Mouse (Mus musculus) lung, embryonic 16.5 days (tissue): ENCODE data around the gene Apoo. TPM values are rescaled to one million over a fixed set of nuclear protein-coding genes. Genes with fewer than 3 reads are reported as not detected.
"Not testable (repeated sequence)": the region's sequence is repeated elsewhere in the genome, so short reads cannot be mapped to it uniquely, and the experiment has no call there.

Experiments
- ATAC-seq: fragments of 200-750 bp; cut with Nextera tagmentation; 2 replicates; pipeline ENCODE4 v1.8.0; 2017; ENCODE audit warnings: low read depth, mild to moderate bottlenecking, moderate library complexity
- H3K27ac ChIP-seq: fragments of 300-500 bp; sonication (generic); 2 replicates; pipeline ENCODE4 v1.5.1; 2014; ENCODE audit warnings: mild to moderate bottlenecking, control low read depth, low read length
- H3K27me3 ChIP-seq: fragments of 300-500 bp; sonication (generic); 2 replicates; pipeline ENCODE4 v1.6.1; 2014; ENCODE audit warnings: low read depth, low read length, mixed read lengths; ENCODE audit not compliant: control insufficient read depth, insufficient read depth
- H3K36me3 ChIP-seq: fragments of 300-500 bp; sonication (generic); 2 replicates; pipeline ENCODE4 v1.6.1; 2014; ENCODE audit warnings: low read length; ENCODE audit not compliant: control insufficient read depth, insufficient read depth
- H3K4me1 ChIP-seq: fragments of 300-500 bp; sonication (generic); replicated peaks from 2 replicates; pipeline ENCODE4 v1.6.1; 2014; ENCODE audit warnings: low read length, mixed read lengths; ENCODE audit not compliant: control insufficient read depth, insufficient read depth
- H3K4me2 ChIP-seq: fragments of 300-500 bp; sonication (generic); 2 replicates; pipeline ENCODE4 v1.6.1; 2014; ENCODE audit warnings: low read depth, low read length, control low read depth
- H3K4me3 ChIP-seq: fragments of 300-500 bp; sonication (generic); 2 replicates; pipeline ENCODE4 v1.5.1; 2014; ENCODE audit warnings: mild to moderate bottlenecking, low read length, control low read depth
- H3K9ac ChIP-seq: fragments of 300-500 bp; sonication (generic); 2 replicates; pipeline ENCODE4 v1.6.1; 2014; ENCODE audit warnings: low read length, control low read depth
- H3K9me3 ChIP-seq: fragments of 300-500 bp; sonication (generic); 2 replicates; pipeline ENCODE4 v1.6.1; 2016; ENCODE audit warnings: low read length; ENCODE audit not compliant: control insufficient read depth
- WGBS: fragments of 180-500 bp; shearing (Covaris S2); extraction: QIAGEN DNeasy Blood & Tissue Kit; methylation state at CpG from one replicate; pipeline ENCODE4 v1.1.7; 2014; 5-methylcytosine and 5-hydroxymethylcytosine counted together
- polyA plus RNA-seq: library from polyadenylated mRNA; unstranded; fragments of >200 nt; fragmentation: Nextera tagmentation; extraction: Ambion mirVana; gene quantifications from 2 replicates; pipeline ENCODE4 v1.2.1, GENCODE M21; 2015

Gene Apoo
- polyA plus RNA-seq, 1 experiment from 2014 or later, result 69.4 TPM

- Histone ChIP-seq H3K27ac (no peak overlapping the region), H3K4me3 (no peak overlapping the region), H3K4me2 (no peak overlapping the region), H3K9me3 (no peaks in the 10 kb centered on the region), H3K27me3 (peaks cover 2% of the 10 kb centered on the region), H3K9ac (no peak overlapping the region), H3K36me3 (no peaks in the 10 kb centered on the region), H3K4me1 (no peaks in the 10 kb centered on the region)
- WGBS, result 34% methylated on average over 9 of the region's 9 CpGs
- ATAC-seq, result no peak
Measured at GRCm38 (mm10) chrX:94431548-94432375, 64.8 kb downstream of the Apoo start.

- not testable (repeated sequence) for H3K9ac ChIP-seq, ATAC-seq, H3K27ac ChIP-seq, H3K9me3 ChIP-seq, H3K4me2 ChIP-seq, H3K27me3 ChIP-seq, H3K4me3 ChIP-seq, H3K36me3 ChIP-seq, H3K4me1 ChIP-seq
- WGBS, result no CpG with 5 or more reads among the region's 3 CpGs
Measured at GRCm38 (mm10) chrX:94445427-94445826, 78.5 kb downstream of the Apoo start.

GRCm38 (mm10) chrX:94446021-94446420 is 79.1 kb downstream of the Apoo start:
- ATAC-seq, H3K9ac ChIP-seq, H3K4me1 ChIP-seq, H3K27me3 ChIP-seq, H3K4me2 ChIP-seq, H3K4me3 ChIP-seq, H3K9me3 ChIP-seq, H3K27ac ChIP-seq, H3K36me3 ChIP-seq: not testable (repeated sequence)
- WGBS, result 98% methylated on average over 2 of the region's 2 CpGs

- not testable (repeated sequence) for H3K4me1 ChIP-seq, H3K4me3 ChIP-seq, H3K27ac ChIP-seq, ATAC-seq, H3K36me3 ChIP-seq, H3K4me2 ChIP-seq, H3K27me3 ChIP-seq, H3K9ac ChIP-seq, H3K9me3 ChIP-seq
- WGBS, result 40% methylated on average over 1 of the region's 7 CpGs
Measured at GRCm38 (mm10) chrX:94450047-94450881, 83.3 kb downstream of the Apoo start.

GRCm38 (mm10) chrX:94459346-94459745 is 92.4 kb downstream of the Apoo start:
- Histone ChIP-seq H3K27me3 (no peaks in the 10 kb centered on the region; the same call in 1 of the 2 replicates), H3K4me2 (no peak overlapping the region), H3K27ac (no peak overlapping the region), H3K9me3 (no peaks in the 10 kb centered on the region), H3K9ac (no peak overlapping the region), H3K4me1 (no peaks in the 10 kb centered on the region), H3K4me3 (no peak overlapping the region), H3K36me3 (no peaks in the 10 kb centered on the region)
- WGBS, result 35% methylated on average over 4 of the region's 4 CpGs
- ATAC-seq, result peak; percentile 83

GRCm38 (mm10) chrX:94461513-94461912 is 94.6 kb downstream of the Apoo start:
- H3K27ac ChIP-seq, H3K4me3 ChIP-seq, H3K9ac ChIP-seq, ATAC-seq, H3K36me3 ChIP-seq, H3K27me3 ChIP-seq, H3K4me2 ChIP-seq, H3K9me3 ChIP-seq, H3K4me1 ChIP-seq: not testable (repeated sequence)
- WGBS, result 100% methylated on average over 1 of the region's 3 CpGs

GRCm38 (mm10) chrX:94462604-94463429 is 95.9 kb downstream of the Apoo start:
- H3K4me2 ChIP-seq, H3K4me1 ChIP-seq, ATAC-seq, H3K4me3 ChIP-seq, H3K36me3 ChIP-seq, H3K9me3 ChIP-seq, H3K27ac ChIP-seq, H3K9ac ChIP-seq, H3K27me3 ChIP-seq: not testable (repeated sequence)
- WGBS, result no CpG with 5 or more reads among the region's 7 CpGs
